25 mouse cellular contexts compared by ENCODE assay signal in genomic region chr5:146684429-146684828, GRCm38 (mm10).
DNase-seq lines count a peak whose midpoint lies in the region; ATAC-seq and TF ChIP-seq lines count a peak whose summit lies in the region.
"Had no signal": no experiment of that assay in that cellular context is flagged by ENCODE, and none has a peak within 500 bp of the region (broad histone marks: within the 10 kb centered on the region; RNA-seq: fewer than 3 reads in every experiment).

No protein-coding gene starts in this region.

- no peak overlapping the region for H3K27ac ChIP-seq in liver, embryonic 14.5 days
- H3K27ac ChIP-seq in neural tube, embryonic 12.5 days, result no peak overlapping the region
- H3K27ac ChIP-seq in intestine, postnatal 0 days (ENCODE audit: low read depth, low read length), result no peak overlapping the region
- no peak overlapping the region for H3K27ac ChIP-seq in gastrocnemius, adult 2 months
- H3K27ac ChIP-seq: forebrain, embryonic 10.5 days; hindbrain, embryonic 15.5 days; kidney, embryonic 15.5 days; left cerebral cortex, adult 2 months; limb, embryonic 10.5 days had no signal

- H3K4me1 ChIP-seq in liver, embryonic 14.5 days (replicated peaks; ENCODE audit: control insufficient read depth in 2 of 2, insufficient read depth in 2 of 2, low read length in 1 of 2), result peaks cover 16 to 33% of the 10 kb centered on the region in 2 experiments
- peaks cover 14% of the 10 kb centered on the region for H3K4me1 ChIP-seq in neural tube, embryonic 12.5 days
- peaks cover 28% of the 10 kb centered on the region for H3K4me1 ChIP-seq in intestine, postnatal 0 days (replicated peaks; ENCODE audit: control insufficient read depth, insufficient read depth, low read length)

- H3K27me3 ChIP-seq in liver, embryonic 14.5 days (ENCODE audit: control insufficient read depth, insufficient read depth, low read length), result no peaks in the 10 kb centered on the region
- H3K27me3 ChIP-seq in neural tube, embryonic 12.5 days (replicated peaks), result peaks cover 8% of the 10 kb centered on the region
- H3K27me3 ChIP-seq in intestine, postnatal 0 days (replicated peaks; ENCODE audit: control insufficient read depth, insufficient read depth, low read length), result no peaks in the 10 kb centered on the region
- H3K27me3 ChIP-seq: hindbrain, embryonic 15.5 days had no signal

- no peaks in the 10 kb centered on the region for H3K36me3 ChIP-seq in liver, embryonic 14.5 days (replicated peaks; ENCODE audit: control insufficient read depth, insufficient read depth, low read depth)
- no peaks in the 10 kb centered on the region for H3K36me3 ChIP-seq in neural tube, embryonic 12.5 days
- H3K36me3 ChIP-seq in intestine, postnatal 0 days (ENCODE audit: control insufficient read depth, insufficient read depth), result no peaks in the 10 kb centered on the region
- H3K36me3 ChIP-seq: forebrain, embryonic 10.5 days; heart, embryonic 12.5 days; hindbrain, embryonic 15.5 days; kidney, embryonic 15.5 days; limb, embryonic 10.5 days had no signal

- TF ChIP-seq EP300 in liver, embryonic 14.5 days (IDR thresholded peaks at IDR 0.05; ENCODE audit: low read depth), result no peak

- intact Hi-C loops in gastrocnemius, adult 2 months (cut with DNase I), result no loop called here

- H3K9me3 ChIP-seq in liver, embryonic 14.5 days (ENCODE audit: control insufficient read depth, low read length), result no peaks in the 10 kb centered on the region
- no peaks in the 10 kb centered on the region for H3K9me3 ChIP-seq in neural tube, embryonic 12.5 days
- no peaks in the 10 kb centered on the region for H3K9me3 ChIP-seq in intestine, postnatal 0 days (ENCODE audit: control insufficient read depth)
- H3K9me3 ChIP-seq: forebrain, embryonic 10.5 days; heart, embryonic 12.5 days; hindbrain, embryonic 15.5 days; kidney, embryonic 15.5 days; limb, embryonic 10.5 days had no signal

- ATAC-seq in liver, embryonic 14.5 days (ENCODE audit: insufficient read depth), result no peak
- peak; percentile 52 for ATAC-seq in neural tube, embryonic 12.5 days (ENCODE audit: low FRiP score, low read depth)
- no peak for ATAC-seq in intestine, postnatal 0 days
- ATAC-seq: forebrain, embryonic 16.5 days; liver, postnatal 0 days had no signal

- H3K4me3 ChIP-seq in liver, embryonic 14.5 days (ENCODE audit: insufficient read depth in 1 of 2, low read depth in 2 of 2, low read length in 2 of 2), result no peak overlapping the region
- no peak overlapping the region for H3K4me3 ChIP-seq in neural tube, embryonic 12.5 days
- H3K4me3 ChIP-seq in intestine, postnatal 0 days (ENCODE audit: low read depth, low read length), result no peak overlapping the region
- H3K4me3 ChIP-seq in gastrocnemius, adult 2 months, result no peak overlapping the region
- H3K4me3 ChIP-seq: forebrain, embryonic 10.5 days; heart, embryonic 12.5 days; hindbrain, embryonic 15.5 days; kidney, embryonic 15.5 days; left cerebral cortex, adult 2 months; limb, embryonic 10.5 days had no signal

- peak; percentile 12; the same call in 1 of the 2 replicates for TF ChIP-seq CTCF in liver, embryonic 14.5 days (IDR thresholded peaks at IDR 0.05; ENCODE audit: low read depth)
- TF ChIP-seq CTCF in intestine, postnatal 0 days (IDR thresholded peaks at IDR 0.05; ENCODE audit: low read depth), result peak; percentile 49
- no peak for TF ChIP-seq CTCF in gastrocnemius, adult 2 months (IDR thresholded peaks at IDR 0.05)

- DNase-seq in liver, embryonic 14.5 days (ENCODE audit: low read depth in 3 of 3, low spot score in 3 of 3), result no peak
- no peak for DNase-seq in liver
- no peak for DNase-seq in neural tube, embryonic 10.5 days (ENCODE audit: extremely low spot score, low spot score)
- DNase-seq in gastrocnemius, adult 2 months, result no peak
- no peak for DNase-seq in kidney, postnatal 36 days
- DNase-seq: adrenal gland, postnatal 25 days; cerebellum, adult 9-10 months; gastrocnemius, postnatal 14 days; heart, adult 18-20 months; heart, postnatal 10 days; kidney, adult 11 months; kidney, postnatal 4 days; liver, postnatal 0 days; lung, postnatal 10 days; thymus, adult 2 months; thymus, postnatal 4 days had no signal

- no peak overlapping the region for H3K9ac ChIP-seq in liver, embryonic 14.5 days (replicated peaks)
- no peak overlapping the region for H3K9ac ChIP-seq in neural tube, embryonic 12.5 days
- no peak overlapping the region for H3K9ac ChIP-seq in intestine, postnatal 0 days (ENCODE audit: low read depth, low read length)
- H3K9ac ChIP-seq: heart, embryonic 12.5 days; hindbrain, embryonic 15.5 days; kidney, embryonic 15.5 days; liver, postnatal 0 days had no signal

- H3K4me2 ChIP-seq in liver, embryonic 14.5 days (ENCODE audit: low read depth), result no peak overlapping the region
- H3K4me2 ChIP-seq in neural tube, embryonic 12.5 days (replicated peaks), result no peak overlapping the region
- H3K4me2 ChIP-seq in intestine, postnatal 0 days (replicated peaks; ENCODE audit: low read depth), result no peak overlapping the region
- H3K4me2 ChIP-seq: heart, embryonic 12.5 days; hindbrain, embryonic 15.5 days; kidney, embryonic 15.5 days had no signal

- WGBS in liver, embryonic 14.5 days (ENCODE audit: insufficient replicate concordance), result 51% methylated on average over 3 of the region's 3 CpGs
- 34% methylated on average over 3 of the region's 3 CpGs for WGBS in neural tube, embryonic 12.5 days
- 43% methylated on average over 3 of the region's 3 CpGs for WGBS in intestine, postnatal 0 days
